In the genomic region with DNA sequence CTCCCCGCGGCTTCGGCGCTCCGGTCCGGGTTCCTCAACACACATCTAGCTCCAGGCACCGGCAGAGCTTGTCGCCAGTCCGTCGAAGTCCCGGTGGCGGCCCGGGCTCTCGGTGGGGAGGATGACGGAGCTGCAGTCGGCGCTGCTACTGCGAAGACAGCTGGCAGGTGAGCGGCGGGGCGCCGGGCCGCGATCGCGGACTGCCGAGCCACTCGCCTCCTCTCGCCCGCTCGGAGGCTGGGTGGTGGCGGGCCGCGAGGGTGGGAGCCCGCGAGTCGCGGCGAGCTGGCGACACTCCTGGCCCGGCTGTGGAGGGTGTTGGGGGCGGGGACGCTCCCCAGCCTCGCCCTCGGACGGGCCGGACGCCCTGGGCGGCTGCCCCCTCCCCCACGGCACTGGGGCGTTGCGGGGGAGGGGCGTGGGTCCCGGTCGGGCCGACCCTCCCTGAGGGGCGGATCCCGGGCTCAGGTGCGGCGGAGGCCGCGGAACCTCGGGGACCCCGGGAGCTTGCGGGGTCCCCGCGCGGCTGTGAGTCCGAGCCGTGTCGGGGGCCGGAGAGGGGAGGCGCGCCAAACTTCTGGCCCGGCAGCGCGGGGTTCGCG, we compare ENCODE assay signal across 8 mouse cellular contexts. TPM values are rescaled to one million over a fixed set of nuclear protein-coding genes. Genes with fewer than 3 reads are reported as not detected.
DNase-seq lines count a peak whose midpoint lies in the region; ATAC-seq and TF ChIP-seq lines count a peak whose summit lies in the region.

No protein-coding gene starts in this region.

- WGBS in bone marrow, adult 2 months = under 1% methylated on average over 79 of the region's 79 CpGs
- under 1% methylated on average over 63 of the region's 79 CpGs for WGBS in forebrain, embryonic 13.5 days
- WGBS in large intestine, adult 2 months = under 1% methylated on average over 71 of the region's 79 CpGs

- no peaks in the 10 kb centered on the region for H3K4me1 ChIP-seq in ES-Bruce4 (ENCODE audit: control insufficient read depth, insufficient read depth, low read length)
- H3K4me1 ChIP-seq in bone marrow, adult 2 months (ENCODE audit: control insufficient read depth, insufficient read depth, low read length) = no peaks in the 10 kb centered on the region
- peaks cover 26% of the 10 kb centered on the region for H3K4me1 ChIP-seq in forebrain, embryonic 13.5 days

- peak; percentile 80 for DNase-seq in heart, postnatal 25 days (ENCODE audit: low spot score)
- peak; percentile 45 for DNase-seq in large intestine, adult 2 months (ENCODE audit: low read depth, low spot score)
- DNase-seq in lung, postnatal 25 days (ENCODE audit: low spot score) = peak; percentile 85
- DNase-seq in retina, adult 2 months (ENCODE audit: low read depth, low spot score) = peak; percentile 26
- DNase-seq in urinary bladder, postnatal 25 days (ENCODE audit: low spot score) = peak; percentile 81

- peak overlapping the region; percentile 87 for H3K4me3 ChIP-seq in ES-Bruce4 (ENCODE audit: low read depth, low read length)
- H3K4me3 ChIP-seq in bone marrow, adult 2 months (replicated peaks; ENCODE audit: control insufficient read depth, low read depth, low read length) = peak overlapping the region; percentile 87
- peak overlapping the region; percentile 98 for H3K4me3 ChIP-seq in forebrain, embryonic 13.5 days

- TF ChIP-seq EP300 in ES-Bruce4 (IDR thresholded peaks at IDR 0.05; ENCODE audit: insufficient read depth, low read depth, low read length) = 0 out of 2 replicates have a peak, but pooled peaks have one; percentile 29

- ATAC-seq in forebrain, embryonic 13.5 days = peak; percentile 44

- intact Hi-C loops in heart, postnatal 25 days (cut with DNase I) = loop anchor here (5.0 kb wide), 2 partner anchors 65 to 190 kb away; partner anchors contain the start of genes Cyb5d2 and Zzef1

- no peak for TF ChIP-seq CTCF in ES-Bruce4 (IDR thresholded peaks at IDR 0.05; ENCODE audit: low read depth, low read length)
- no peak for TF ChIP-seq CTCF in bone marrow, adult 2 months (IDR thresholded peaks at IDR 0.05; ENCODE audit: control insufficient read depth, insufficient read depth, low read length)

- H3K9ac ChIP-seq in ES-Bruce4 (ENCODE audit: low read depth, poor library complexity, severe bottlenecking) = peak overlapping the region; percentile 96
- H3K9ac ChIP-seq in forebrain, embryonic 13.5 days = peak overlapping the region; percentile 98

- H3K36me3 ChIP-seq in ES-Bruce4 (ENCODE audit: control insufficient read depth, insufficient read depth, low read length, poor library complexity, severe bottlenecking) = no peaks in the 10 kb centered on the region
- H3K36me3 ChIP-seq in forebrain, embryonic 13.5 days (ENCODE audit: poor library complexity, severe bottlenecking) = no peaks in the 10 kb centered on the region

- H3K9me3 ChIP-seq in ES-Bruce4 (replicated peaks; ENCODE audit: control insufficient read depth, insufficient read depth, low read length, poor library complexity, severe bottlenecking) = no peaks in the 10 kb centered on the region
- no peaks in the 10 kb centered on the region for H3K9me3 ChIP-seq in forebrain, embryonic 13.5 days (replicated peaks)

- no peaks in the 10 kb centered on the region for H3K27me3 ChIP-seq in ES-Bruce4 (ENCODE audit: control insufficient read depth, insufficient read depth, low read length, poor library complexity, severe bottlenecking)
- H3K27me3 ChIP-seq in forebrain, embryonic 13.5 days = no peaks in the 10 kb centered on the region

- TF ChIP-seq POLR2A in ES-Bruce4 (IDR thresholded peaks at IDR 0.05; ENCODE audit: insufficient read depth, low read length) = no peak
- peak; percentile 45; the same call in 1 of the 2 replicates for TF ChIP-seq POLR2A in bone marrow, adult 2 months (IDR thresholded peaks at IDR 0.05; ENCODE audit: borderline replicate concordance, control insufficient read depth, low read depth, low read length)

- peak overlapping the region; percentile 69 for H3K27ac ChIP-seq in ES-Bruce4 (ENCODE audit: insufficient read depth, low read length)
- H3K27ac ChIP-seq in bone marrow, adult 2 months (ENCODE audit: control insufficient read depth, insufficient read depth, low read depth, low read length, poor library complexity) = peak overlapping the region; percentile 99
- H3K27ac ChIP-seq in forebrain, embryonic 13.5 days = peak overlapping the region; percentile 98

- peak overlapping the region; percentile 68 for H3K4me2 ChIP-seq in forebrain, embryonic 13.5 days

RNA-seq across cellular contexts. Expression of gene Ube2g1, which starts 0.5 kb away (rescaled TPM):
- polyA plus RNA-seq in ES-Bruce4 (2011; ENCODE audit: insufficient read depth, insufficient read length, low read depth, missing spikeins) = 36.6 and 43.0 TPM in 2 replicates
- polyA plus RNA-seq in bone marrow, adult 2 months (2011; ENCODE audit: insufficient read depth, insufficient read length, low replicate concordance, missing spikeins) = 6.1 and 14.1 TPM in 2 replicates
- 100 and 104 TPM in 2 replicates for polyA plus RNA-seq in forebrain, embryonic 13.5 days (2015; fragmentation: Nextera tagmentation; extraction: Ambion mirVana)
- total RNA-seq in heart, postnatal 25 days (2021) = 10 to 100 TPM; 63.6 to 66.5 TPM
- polyA plus RNA-seq in large intestine, adult 2 months (2012; rRNA removed) = 4.6 and 8.1 TPM in 2 replicates

RNA-seq across cellular contexts. Expression of gene Spns3, which starts 57.3 kb away (rescaled TPM):
- polyA plus RNA-seq in ES-Bruce4 (2011; ENCODE audit: insufficient read depth, insufficient read length, low read depth, missing spikeins) = 0.15 TPM in 1 of 2 replicates, not detected in the other
- 9.1 and 13.2 TPM in 2 replicates for polyA plus RNA-seq in bone marrow, adult 2 months (2011; ENCODE audit: insufficient read depth, insufficient read length, low replicate concordance, missing spikeins)
- 0.14 TPM in 1 of 2 replicates, not detected in the other for polyA plus RNA-seq in forebrain, embryonic 13.5 days (2015; fragmentation: Nextera tagmentation; extraction: Ambion mirVana)
- total RNA-seq in heart, postnatal 25 days (2021) = not detected
- 2.5 and 7.4 TPM in 2 replicates for polyA plus RNA-seq in large intestine, adult 2 months (2012; rRNA removed)

Comparison
In these comparisons a context has a peak if more than half of its experiments do, and no peak if none do; other contexts are left out.
1. Peak in every context shown above with its lines: DNase-seq, ATAC-seq, H3K4me3 ChIP-seq and H3K27ac ChIP-seq.
2. DNase-seq: peak in every context shown above with its lines; median percentile 85 in lung, postnatal 25 days; 81 in urinary bladder, postnatal 25 days; 80 in heart, postnatal 25 days; 45 in large intestine, adult 2 months; 26 in retina, adult 2 months.